Mouse (Mus musculus) kidney, embryonic 16.5 days (tissue): Measurements from ENCODE around the gene Cdh22. TPM values are rescaled to one million over a fixed set of nuclear protein-coding genes. Genes with fewer than 3 reads are reported as not detected.

Experiments used
- ATAC-seq: fragments of 200-750 bp; cut with Nextera tagmentation; 2 replicates; pipeline ENCODE4 v1.8.0; 2017; ENCODE audit warnings: moderate TSS enrichment; ENCODE audit not compliant: low FRiP score, low TSS enrichment
- H3K27ac ChIP-seq: fragments of 300-500 bp; sonication (generic); 2 replicates; pipeline ENCODE4 v1.5.1; 2014; ENCODE audit warnings: low read length
- H3K27me3 ChIP-seq: fragments of 300-500 bp; sonication (generic); 2 replicates; pipeline ENCODE4 v1.6.1; 2014; ENCODE audit warnings: low read length, control low read depth, mixed read lengths; ENCODE audit not compliant: insufficient read depth
- H3K36me3 ChIP-seq: fragments of 300-500 bp; sonication (generic); 2 replicates; pipeline ENCODE4 v1.6.1; 2014; ENCODE audit warnings: low read length, control low read depth, mixed read lengths; ENCODE audit not compliant: insufficient read depth
- H3K4me1 ChIP-seq: fragments of 300-500 bp; sonication (generic); 2 replicates; pipeline ENCODE4 v1.6.1; 2014; ENCODE audit warnings: low read length, control low read depth, mixed read lengths; ENCODE audit not compliant: insufficient read depth
- H3K4me2 ChIP-seq: fragments of 300-500 bp; sonication (generic); replicated peaks from 2 replicates; pipeline ENCODE4 v1.6.1; 2014; ENCODE audit warnings: low read depth, low read length
- H3K4me3 ChIP-seq: fragments of 300-500 bp; sonication (generic); 2 replicates; pipeline ENCODE4 v1.5.1; 2014; ENCODE audit warnings: mild to moderate bottlenecking, low read length
- H3K9ac ChIP-seq: fragments of 300-500 bp; sonication (generic); replicated peaks from 2 replicates; pipeline ENCODE4 v1.6.1; 2014; ENCODE audit warnings: low read length
- H3K9me3 ChIP-seq: fragments of 300-500 bp; sonication (generic); 2 replicates; pipeline ENCODE4 v1.6.1; 2016; ENCODE audit warnings: low read length, control low read depth
- WGBS: fragments of 180-500 bp; shearing (Covaris S2); extraction: QIAGEN DNeasy Blood & Tissue Kit; methylation state at CpG from one replicate; pipeline ENCODE4 v1.1.7; 2014; 5-methylcytosine and 5-hydroxymethylcytosine counted together
- polyA plus RNA-seq: library from polyadenylated mRNA; unstranded; fragments of >200 nt; fragmentation: Nextera tagmentation; extraction: Ambion mirVana; gene quantifications from 2 replicates; pipeline ENCODE4 v1.2.1, GENCODE M21; 2015

The Cdh22 gene
- polyA plus RNA-seq, 1 experiment from 2014 or later: 0.77 TPM

DNA sequence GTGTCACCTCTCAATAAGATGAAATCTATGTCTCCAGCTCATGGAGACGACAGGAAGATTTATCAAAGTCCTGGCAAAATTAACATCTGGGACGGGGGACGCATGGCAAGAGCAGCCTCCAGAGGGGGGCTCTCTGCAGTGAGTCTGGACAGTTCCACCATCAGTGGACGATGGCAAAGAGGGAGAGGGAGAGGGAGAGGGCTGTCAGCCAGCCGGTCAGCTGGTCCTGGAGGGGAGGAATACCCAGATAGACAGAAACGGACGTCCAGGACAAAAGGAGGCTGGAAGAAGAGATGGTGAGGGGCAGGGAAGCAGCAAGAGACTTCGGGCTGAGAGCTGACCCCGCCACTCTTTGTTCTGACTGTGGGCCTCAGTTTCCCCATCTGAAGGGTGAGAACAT, 18.1 kb upstream of the Cdh22 start:
- no peaks in the 10 kb centered on the region for H3K36me3 ChIP-seq
- peaks cover 17% of the 10 kb centered on the region for H3K4me1 ChIP-seq
- no peaks in the 10 kb centered on the region for H3K9me3 ChIP-seq
- no peak overlapping the region for H3K27ac ChIP-seq
- no peak overlapping the region for H3K9ac ChIP-seq
- H3K27me3 ChIP-seq: peaks cover 48% of the 10 kb centered on the region
- no peak overlapping the region for H3K4me2 ChIP-seq
- ATAC-seq: no peak
- WGBS: 34% methylated on average over 9 of the region's 9 CpGs
- H3K4me3 ChIP-seq: no peak overlapping the region

DNA sequence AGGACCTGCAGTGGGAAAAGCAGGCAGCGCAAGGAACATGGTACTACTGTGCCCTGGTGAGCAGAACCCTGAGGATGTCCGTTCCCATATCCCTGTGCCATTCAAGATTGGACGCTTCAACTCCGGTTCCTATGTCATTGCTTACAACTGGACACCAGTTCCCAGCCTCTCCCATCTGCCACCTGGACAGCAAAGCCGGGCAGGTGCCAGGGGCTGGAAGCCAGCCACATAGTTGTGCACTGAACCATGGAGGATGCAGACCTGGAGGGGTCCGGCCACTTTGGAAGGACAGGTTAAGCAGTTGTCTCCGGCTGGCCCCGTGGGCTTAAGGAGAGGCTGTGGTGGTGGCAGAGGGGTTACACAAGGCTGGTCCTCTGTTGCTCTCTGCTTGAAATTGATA, 17.7 kb upstream of the Cdh22 start:
- no peak for ATAC-seq
- Histone ChIP-seq H3K4me2 (no peak overlapping the region), H3K4me1 (peaks cover 17% of the 10 kb centered on the region), H3K36me3 (no peaks in the 10 kb centered on the region), H3K9me3 (no peaks in the 10 kb centered on the region), H3K4me3 (no peak overlapping the region), H3K27me3 (peaks cover 50% of the 10 kb centered on the region), H3K9ac (no peak overlapping the region), H3K27ac (no peak overlapping the region)
- WGBS: 49% methylated on average over 8 of the region's 8 CpGs

DNA sequence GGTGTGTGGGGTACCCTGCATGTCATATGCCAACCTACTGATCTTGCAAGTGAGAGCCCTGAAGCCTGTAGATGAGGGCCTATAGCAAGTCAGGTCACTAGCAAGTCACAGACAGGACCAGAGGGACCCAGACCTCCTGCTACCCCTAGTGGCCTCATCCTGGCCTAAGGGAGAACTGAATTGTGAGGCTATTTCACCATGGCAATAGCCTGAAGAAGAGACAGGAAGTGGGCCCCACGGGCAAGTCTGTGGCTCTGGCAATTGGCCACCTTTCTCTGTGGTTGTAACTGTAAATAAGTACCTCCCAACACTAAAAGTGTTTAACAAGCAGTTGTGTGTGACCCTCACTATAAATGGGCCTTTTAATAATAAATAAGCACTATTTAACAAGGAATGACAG, 16.2 kb upstream of the Cdh22 start:
- H3K27me3 ChIP-seq: peaks cover 58% of the 10 kb centered on the region
- H3K4me3 ChIP-seq: no peak overlapping the region
- H3K9ac ChIP-seq: no peak overlapping the region
- 26% methylated on average over 1 of the region's 1 CpGs for WGBS
- no peak overlapping the region for H3K27ac ChIP-seq
- H3K4me2 ChIP-seq: no peak overlapping the region
- peaks cover 17% of the 10 kb centered on the region for H3K4me1 ChIP-seq
- ATAC-seq: no peak
- H3K9me3 ChIP-seq: no peaks in the 10 kb centered on the region
- no peaks in the 10 kb centered on the region for H3K36me3 ChIP-seq

DNA sequence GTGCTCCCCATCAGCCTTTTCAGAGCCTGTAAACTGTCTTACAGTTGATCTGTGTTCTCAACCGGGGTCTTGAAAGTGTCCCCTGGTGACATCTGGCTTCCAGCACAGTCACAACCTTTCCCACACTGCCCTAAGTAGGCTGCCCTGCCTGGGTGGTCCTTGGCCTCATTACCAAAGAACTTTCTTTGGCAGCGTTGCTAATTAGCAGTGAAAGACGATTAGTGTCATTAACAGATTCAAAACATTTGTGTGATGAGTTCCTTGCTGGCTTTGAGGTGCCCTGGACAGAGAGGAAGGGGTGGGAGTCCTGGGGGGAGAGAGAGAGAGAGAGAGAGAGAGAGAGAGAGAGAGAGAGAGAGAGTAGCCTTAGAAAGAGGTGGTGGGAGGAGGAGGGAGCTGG, 14.3 kb upstream of the Cdh22 start:
- Histone ChIP-seq H3K27ac (no peak overlapping the region), H3K9me3 (no peaks in the 10 kb centered on the region; the same call in 1 of the 2 replicates), H3K9ac (no peak overlapping the region), H3K4me2 (no peak overlapping the region), H3K36me3 (no peaks in the 10 kb centered on the region), H3K4me3 (no peak overlapping the region), H3K27me3 (peaks cover 60% of the 10 kb centered on the region), H3K4me1 (peaks cover 7% of the 10 kb centered on the region; the same call in 1 of the 2 replicates)
- no peak for ATAC-seq
- WGBS: 21% methylated on average over 3 of the region's 3 CpGs

DNA sequence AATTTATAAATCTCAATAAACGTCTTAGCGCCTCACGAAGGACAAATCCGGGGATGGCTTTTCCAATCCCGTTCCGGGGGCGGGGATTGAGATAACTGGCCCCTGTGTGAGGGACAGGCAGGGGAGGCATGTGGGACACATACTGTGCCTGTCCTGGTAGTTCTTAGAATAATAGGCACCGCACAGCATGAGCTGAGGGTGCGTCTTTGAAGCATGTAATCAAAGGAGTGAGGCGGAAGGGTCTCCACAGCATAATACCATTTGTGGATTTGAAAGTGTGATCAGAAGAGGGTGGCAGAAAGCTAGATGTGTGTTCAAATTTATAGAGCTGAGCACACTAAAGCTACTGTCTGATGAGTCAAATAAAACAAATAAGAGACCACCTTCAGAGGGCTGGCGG, 11.7 kb upstream of the Cdh22 start:
- no peak for ATAC-seq
- peaks cover 8% of the 10 kb centered on the region for H3K4me1 ChIP-seq
- H3K4me2 ChIP-seq: no peak overlapping the region
- H3K9ac ChIP-seq: no peak overlapping the region
- H3K27me3 ChIP-seq: peaks cover 61% of the 10 kb centered on the region
- H3K4me3 ChIP-seq: no peak overlapping the region
- WGBS: 19% methylated on average over 11 of the region's 11 CpGs
- H3K36me3 ChIP-seq: no peaks in the 10 kb centered on the region
- H3K27ac ChIP-seq: no peak overlapping the region
- no peaks in the 10 kb centered on the region; the same call in 1 of the 2 replicates for H3K9me3 ChIP-seq

DNA sequence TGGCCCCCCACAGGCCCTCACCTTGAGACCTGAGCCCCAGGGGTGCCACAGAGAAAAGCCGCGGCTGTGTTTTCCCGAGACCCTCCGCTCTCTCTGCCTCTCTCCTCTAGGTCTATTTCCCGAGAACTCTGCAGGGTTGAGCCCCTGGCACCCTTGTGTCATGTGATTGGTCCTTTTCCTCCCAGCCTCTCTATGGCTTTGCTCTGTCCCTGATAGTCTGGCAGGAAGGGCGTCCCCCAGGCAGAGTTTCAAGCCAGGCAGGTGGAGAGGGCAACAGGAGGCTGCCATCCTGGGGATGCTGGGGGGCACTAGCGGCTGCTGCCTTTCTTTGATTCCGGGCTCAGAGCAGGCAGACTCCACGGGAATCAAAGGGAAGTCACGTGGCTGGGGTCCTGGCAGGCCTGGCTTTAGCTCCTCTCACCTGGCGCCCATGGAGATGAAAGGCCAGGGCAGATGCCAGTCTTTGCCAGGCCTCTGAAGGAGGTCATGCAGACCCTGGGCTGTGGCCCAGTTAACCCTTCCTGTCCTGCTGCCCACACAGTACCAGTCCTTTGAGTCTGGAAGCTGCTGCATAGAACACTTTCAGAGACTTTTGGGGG, 8.6 kb upstream of the Cdh22 start:
- H3K9me3 ChIP-seq: no peaks in the 10 kb centered on the region; the same call in 1 of the 2 replicates
- no peak overlapping the region for H3K9ac ChIP-seq
- H3K27me3 ChIP-seq: peaks cover 90% of the 10 kb centered on the region
- H3K36me3 ChIP-seq: no peaks in the 10 kb centered on the region
- no peak for ATAC-seq
- no peak overlapping the region for H3K27ac ChIP-seq
- WGBS: 7% methylated on average over 11 of the region's 11 CpGs
- H3K4me3 ChIP-seq: no peak overlapping the region
- H3K4me1 ChIP-seq: peaks cover 8% of the 10 kb centered on the region
- no peak overlapping the region for H3K4me2 ChIP-seq

DNA sequence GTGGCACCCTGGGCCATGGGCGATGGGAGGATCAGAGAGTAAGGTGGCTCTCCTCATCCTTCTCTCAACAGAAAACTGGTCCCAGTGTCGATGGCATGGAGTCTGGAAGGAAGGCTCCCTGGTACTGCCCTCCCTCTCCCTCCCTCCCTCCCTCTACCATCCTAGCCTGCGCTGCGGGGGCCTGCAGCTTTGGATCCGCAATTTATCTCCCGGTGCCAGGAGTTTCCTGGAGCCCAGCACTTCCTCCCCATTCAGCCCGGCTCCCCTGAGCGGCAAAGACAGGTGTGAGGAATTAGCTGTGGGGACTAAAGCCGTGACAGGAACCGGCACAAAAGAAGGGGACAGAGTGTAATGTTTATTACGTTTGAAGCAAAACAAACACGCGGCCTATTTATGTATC, 7.9 kb upstream of the Cdh22 start:
- Histone ChIP-seq H3K27me3 (peaks cover 92% of the 10 kb centered on the region), H3K9ac (no peak overlapping the region), H3K9me3 (no peaks in the 10 kb centered on the region; the same call in 1 of the 2 replicates), H3K4me2 (no peak overlapping the region), H3K36me3 (no peaks in the 10 kb centered on the region), H3K27ac (no peak overlapping the region), H3K4me1 (peaks cover 8% of the 10 kb centered on the region), H3K4me3 (no peak overlapping the region)
- no peak for ATAC-seq
- under 1% methylated on average over 11 of the region's 13 CpGs for WGBS

DNA sequence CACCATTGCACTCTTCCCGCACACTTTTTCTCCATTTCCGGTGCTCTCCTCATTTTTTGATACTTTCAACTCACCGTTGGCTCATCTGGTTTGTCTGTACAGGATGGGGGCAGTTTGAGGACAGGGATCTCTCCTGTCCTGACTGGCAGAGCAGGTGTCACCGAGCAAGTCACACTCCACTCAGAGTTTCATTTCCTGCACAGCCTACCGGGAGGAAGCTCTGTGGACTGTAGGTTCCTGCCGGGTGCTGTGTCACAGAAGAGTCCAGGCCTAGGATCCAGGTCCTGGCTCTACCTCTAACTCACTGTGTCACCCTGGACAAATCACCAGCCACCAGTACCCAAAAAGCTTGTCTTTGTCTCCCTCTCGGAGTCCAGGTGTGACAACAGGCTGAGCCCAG, 7.1 kb upstream of the Cdh22 start:
- no peak overlapping the region for H3K9ac ChIP-seq
- 50% methylated on average over 7 of the region's 7 CpGs for WGBS
- peaks cover 8% of the 10 kb centered on the region for H3K4me1 ChIP-seq
- no peak for ATAC-seq
- peaks cover 91% of the 10 kb centered on the region for H3K27me3 ChIP-seq
- H3K27ac ChIP-seq: no peak overlapping the region
- H3K9me3 ChIP-seq: no peaks in the 10 kb centered on the region; the same call in 1 of the 2 replicates
- no peaks in the 10 kb centered on the region for H3K36me3 ChIP-seq
- no peak overlapping the region for H3K4me3 ChIP-seq
- no peak overlapping the region for H3K4me2 ChIP-seq

DNA sequence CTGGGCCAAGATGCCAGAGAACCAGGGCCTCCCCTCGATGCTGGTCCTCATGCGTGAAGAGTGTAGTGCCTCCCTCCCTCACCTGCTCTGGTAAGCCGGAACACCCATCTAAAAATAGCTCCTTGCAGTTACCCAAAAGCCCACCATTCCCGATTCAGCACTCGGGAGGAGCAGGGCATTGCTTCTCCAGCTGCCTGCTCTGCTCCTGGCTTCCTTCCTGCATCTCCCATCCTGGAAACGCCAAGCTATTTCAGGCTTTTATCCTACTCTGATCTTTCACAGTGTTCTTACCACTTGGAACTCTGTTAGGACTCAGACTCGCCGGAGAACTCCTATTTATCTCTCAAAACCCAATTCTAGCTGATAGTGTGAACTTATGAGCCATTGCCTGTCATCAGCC, 5.7 kb upstream of the Cdh22 start:
- Histone ChIP-seq H3K36me3 (no peaks in the 10 kb centered on the region), H3K4me3 (no peak overlapping the region), H3K9ac (no peak overlapping the region), H3K27ac (no peak overlapping the region), H3K4me2 (no peak overlapping the region), H3K9me3 (no peaks in the 10 kb centered on the region; the same call in 1 of the 2 replicates), H3K4me1 (peaks cover 10% of the 10 kb centered on the region), H3K27me3 (peaks cover 93% of the 10 kb centered on the region)
- ATAC-seq: no peak
- WGBS: 28% methylated on average over 8 of the region's 8 CpGs

DNA sequence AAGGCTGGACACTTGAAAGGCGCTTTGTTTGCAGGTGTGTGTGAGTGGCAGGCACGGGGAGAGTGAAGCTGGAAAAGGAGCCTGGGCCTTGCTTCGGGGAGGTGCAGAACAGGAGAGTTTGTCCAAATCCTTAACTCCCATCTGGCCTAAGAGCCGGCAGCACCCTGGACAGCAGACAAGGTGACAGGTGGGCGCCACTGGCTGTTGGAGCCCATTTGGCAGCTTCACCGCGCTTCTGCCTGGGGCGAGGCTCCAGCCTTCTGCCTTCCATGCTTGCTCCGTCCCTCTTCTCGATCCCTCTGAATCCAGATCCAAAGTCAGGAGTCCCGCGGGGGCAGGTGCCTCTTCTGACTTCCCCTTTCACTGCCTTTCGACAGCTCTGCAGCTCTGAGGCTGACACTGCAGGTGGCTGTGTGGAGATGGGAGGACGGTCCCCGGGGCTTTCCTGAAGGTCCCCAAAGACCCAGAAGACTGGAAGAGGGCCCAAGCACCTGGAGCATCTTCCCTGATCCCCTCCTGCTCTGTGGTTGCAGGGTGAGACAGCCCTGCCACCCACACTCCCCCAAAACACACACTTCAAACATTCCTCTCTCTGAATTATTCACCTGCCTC, 5.0 kb upstream of the Cdh22 start:
- Histone ChIP-seq H3K9me3 (no peaks in the 10 kb centered on the region), H3K4me2 (no peak overlapping the region), H3K27ac (no peak overlapping the region), H3K36me3 (no peaks in the 10 kb centered on the region), H3K4me3 (no peak overlapping the region), H3K4me1 (peaks cover 18% of the 10 kb centered on the region), H3K9ac (no peak overlapping the region), H3K27me3 (peaks cover 93% of the 10 kb centered on the region)
- ATAC-seq: no peak
- 11% methylated on average over 15 of the region's 15 CpGs for WGBS
